Mouse (Mus musculus) 416B (cell line): ENCODE data around the gene Pak2.
A peak's percentile ranks its signal among the peaks of the same experiment; 100 is the strongest.
"Not testable (repeated sequence)": the region's sequence is repeated elsewhere in the genome, so short reads cannot be mapped to it uniquely, and the experiment has no call there.

ENCODE experiments used
- DNase-seq: peaks from one replicate; pipeline ENCODE4 v3.0.0; 2011; ENCODE audit warnings: low read depth

The Pak2 gene

DNA sequence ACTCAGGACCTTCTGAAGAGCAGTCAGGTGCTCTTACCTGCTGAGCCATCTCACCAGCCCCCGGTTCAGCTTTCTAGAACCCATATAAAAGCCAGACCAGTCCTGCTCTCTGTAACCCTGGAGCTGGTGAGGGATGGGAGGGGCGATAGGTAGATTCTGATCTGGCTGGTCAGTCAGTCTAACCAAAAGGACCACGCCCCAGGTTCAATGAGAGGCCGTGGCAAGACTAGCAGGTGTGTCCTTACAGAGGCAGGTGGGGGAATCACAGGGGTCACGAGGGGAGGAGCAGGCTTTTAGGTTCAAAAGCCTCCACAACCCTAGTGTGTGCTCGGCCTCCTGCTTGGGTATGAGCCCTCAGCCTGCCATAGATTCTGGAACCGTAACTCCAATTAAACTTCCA is 12.3 kb upstream of the Pak2 start:
- DNase-seq: no peak

DNA sequence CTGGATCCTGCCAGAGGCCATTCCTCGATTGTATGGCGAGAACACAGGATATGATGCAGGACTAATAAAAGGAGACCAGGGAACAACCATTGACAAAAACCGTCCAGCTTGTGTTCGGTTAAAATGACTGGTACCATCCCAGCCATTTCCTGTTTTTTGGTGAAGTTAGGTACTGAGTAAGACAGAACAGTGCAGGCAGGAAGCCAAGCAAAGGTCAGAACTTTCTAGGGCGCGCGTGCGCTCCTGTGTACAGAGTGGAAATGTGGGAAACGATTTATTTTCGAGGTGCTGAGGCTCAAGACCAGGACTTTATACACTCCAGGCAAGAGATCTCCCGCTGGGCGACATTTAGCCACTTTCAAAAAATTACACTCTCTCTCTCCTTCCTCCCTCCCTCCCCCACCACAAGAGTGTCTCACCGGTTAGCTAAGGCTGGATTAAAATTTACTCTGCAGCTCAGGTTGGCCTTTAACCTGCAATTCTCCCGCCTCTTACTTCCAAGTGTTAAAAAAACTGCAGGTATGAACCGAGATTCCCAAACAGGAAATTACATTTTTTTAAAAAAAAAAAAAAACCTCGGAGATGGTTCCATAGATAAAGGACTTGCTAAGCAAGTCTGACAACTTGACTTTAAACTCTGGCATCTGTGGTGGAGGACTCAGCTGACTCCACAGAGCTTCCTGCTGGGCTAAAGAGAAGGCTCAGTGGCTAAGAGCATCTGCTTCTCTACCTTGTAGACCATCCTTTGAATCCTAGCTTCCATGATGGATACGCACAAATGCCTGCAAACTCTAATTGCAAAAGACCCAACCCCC is 8.7 kb upstream of the Pak2 start:
- DNase-seq: peak; percentile 86

DNA sequence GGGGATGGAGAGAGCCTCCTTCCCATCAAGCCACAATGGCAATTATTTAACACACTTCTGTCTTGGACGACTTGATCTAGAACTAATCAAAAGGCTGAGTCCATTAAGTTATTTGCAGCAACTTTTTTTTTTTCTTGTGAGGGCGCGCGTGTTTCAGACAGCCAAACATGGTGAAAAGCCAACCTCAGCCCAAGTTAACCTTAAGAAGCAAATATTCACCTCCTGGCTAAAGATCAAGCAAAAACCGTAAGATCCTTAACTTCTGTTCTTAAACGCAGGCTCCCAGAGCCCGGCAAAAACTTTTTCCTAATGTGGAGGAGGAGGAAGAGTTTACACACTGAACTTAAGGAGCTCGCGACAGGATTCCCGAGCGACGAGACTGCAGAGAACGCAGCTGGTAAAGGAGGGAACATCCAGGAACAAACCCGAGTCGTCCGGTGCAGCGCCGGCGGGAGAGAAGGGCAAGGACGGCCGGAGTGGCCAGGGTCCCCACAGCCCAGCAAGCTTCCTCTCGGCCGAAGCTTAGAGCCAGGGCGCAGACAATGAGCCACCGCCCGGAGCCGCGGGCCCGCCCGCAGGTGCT is 643 bp downstream of the Pak2 start:
- peak; percentile 69 for DNase-seq

DNA sequence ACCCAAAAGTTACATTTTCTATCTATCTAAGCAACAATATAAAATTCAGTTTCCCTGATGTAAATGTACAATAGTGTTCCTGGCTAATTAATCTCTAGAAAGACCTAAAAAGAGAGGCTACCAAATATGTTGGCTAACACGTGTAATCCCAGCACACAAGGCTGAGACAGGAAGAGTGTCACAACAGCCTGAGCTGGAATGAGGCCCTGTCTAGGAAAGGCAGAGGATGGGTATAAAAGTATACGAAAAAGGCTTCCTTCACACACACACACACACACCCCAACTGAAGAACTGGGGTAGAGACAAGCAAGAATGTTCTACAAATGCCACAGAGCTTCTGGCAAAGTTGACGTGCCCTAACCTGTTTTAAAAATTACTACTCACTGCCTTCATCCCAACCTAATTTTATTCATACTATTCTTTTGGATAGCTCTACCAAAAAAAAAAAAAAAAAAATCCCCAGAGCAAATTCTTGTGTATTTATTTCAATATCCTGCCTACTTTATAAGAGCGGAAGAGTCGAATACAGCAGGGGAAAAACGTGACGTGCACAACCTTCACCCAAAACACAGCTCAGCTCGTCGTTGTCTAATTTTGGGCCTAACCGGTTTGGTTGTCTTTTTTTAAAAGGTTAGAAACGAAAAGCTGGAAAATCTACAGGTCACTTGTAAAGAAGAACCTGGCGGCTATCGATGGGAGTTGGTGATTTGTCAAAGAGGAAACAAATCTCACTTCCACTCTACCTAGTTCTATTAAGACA is 1.3 kb downstream of the Pak2 start:
- DNase-seq: peak; percentile 45

DNA sequence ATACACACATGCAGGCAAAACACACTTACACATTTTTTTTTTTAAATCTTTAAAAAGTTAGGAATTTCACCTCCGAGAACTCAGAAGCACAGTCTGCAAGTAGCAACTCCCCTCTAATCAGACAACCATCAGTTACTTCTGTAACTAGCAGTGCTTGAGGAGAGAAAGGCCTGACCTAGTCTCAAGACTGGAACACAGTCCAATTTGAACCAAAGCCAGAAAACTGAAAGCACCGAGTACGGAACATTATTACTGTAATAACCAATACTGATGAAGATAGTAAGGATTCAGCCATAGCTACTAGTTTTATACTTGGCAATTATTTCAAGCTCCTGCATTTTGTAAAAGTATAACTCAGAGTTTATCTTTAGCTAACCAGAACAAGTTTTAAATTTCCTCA is 2.7 kb downstream of the Pak2 start:
- peak; percentile 21 for DNase-seq

DNA sequence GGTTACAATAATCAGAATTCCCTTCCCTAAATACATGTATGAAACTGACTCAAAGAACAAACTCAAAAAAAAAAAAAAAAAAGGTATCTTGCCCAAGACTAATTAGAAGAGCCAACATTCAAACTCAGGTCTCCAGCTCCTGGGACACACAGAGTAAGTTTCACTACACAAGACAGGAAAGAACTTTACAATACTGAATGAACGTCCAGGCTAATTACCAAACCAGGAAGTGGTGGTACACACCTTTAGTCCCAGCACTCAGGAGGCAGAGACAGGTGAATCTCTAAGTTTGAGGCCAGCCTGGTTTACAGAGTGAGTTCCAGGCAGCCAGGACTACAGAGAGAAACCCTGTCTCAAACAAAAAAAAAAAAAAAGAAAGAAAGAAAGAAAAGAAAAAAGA is 3.4 kb downstream of the Pak2 start:
- no peak for DNase-seq

DNA sequence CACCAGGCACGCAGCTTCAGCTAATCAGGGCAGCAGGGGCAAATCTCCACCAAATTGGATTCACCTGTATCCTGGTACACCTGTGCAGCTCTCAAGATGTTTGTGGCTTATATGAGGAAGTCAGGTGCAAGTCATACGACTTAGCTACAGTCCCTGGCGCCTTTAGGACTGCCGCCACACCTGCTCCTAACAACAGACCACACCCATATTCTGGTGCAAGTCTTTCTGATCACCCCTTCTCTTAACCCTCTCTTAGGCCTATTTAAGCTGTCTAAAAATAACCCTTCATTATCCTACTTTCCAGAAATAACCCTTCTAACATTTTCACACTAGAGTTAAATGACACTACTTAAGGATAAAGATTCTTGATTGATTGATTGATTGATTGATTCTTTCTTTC is 9.1 kb downstream of the Pak2 start:
- DNase-seq: not testable (repeated sequence)

DNA sequence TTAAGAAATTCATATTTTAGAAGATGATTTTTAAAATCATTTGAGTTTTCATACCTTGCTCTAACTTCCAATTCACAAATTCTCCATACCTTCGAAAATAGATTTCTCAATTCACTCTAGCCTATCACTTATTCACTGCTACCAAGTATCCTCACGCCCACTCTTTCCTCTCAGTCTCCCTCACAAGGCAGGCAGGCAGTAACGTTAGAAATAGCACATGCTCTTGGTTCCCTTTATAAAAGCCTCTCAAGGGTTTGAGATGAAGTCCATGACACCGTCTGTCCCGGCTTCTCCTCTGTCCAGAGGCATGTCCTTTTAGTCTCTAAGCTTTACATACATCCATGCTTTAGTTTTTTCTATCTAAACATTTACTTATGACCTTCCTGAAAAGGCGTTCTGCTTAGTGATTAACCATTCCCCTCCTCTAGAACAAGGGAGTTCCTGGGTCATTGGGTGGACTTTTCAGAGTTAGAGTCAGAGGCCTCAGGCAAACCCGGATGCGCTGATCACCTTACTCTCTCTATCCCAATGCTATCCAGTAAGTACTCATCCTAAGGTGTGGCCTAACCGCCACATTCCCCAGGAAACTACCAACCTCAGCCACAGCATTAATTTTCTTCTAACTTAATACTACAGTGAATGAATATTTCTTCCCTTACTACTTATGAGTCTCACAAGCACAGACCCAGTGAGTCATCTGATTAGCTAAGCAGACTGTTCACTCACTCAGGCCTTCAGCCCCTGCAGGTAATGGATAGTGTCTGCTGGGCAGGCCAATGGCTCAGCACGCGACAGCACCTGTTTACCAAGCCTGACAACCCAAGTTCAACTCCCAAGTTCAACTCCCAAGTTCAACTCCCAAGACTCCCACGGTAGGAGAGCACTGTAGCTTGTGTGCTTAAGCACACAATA is 10.5 kb downstream of the Pak2 start:
- peak; percentile 59 for DNase-seq

DNA sequence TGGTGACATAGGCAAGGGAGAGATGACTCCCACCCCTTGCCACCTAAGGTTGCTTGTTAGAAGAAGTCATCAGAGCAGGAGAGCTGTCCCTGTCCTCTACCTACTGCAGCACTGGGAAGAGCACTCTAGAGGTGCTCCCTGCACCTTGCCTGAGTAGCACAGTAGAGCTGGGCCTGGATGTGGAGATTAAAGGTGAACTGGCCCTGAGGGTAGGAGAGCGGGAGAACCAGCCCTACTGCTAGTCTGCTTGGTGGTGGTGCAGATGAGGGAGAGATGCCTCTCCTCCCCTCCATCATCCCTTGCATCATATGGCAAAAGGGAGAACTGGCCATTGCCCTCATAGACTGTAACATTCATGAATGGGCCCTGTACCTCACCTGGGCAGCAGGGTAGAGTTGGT is 12.2 kb downstream of the Pak2 start:
- no peak for DNase-seq

DNA sequence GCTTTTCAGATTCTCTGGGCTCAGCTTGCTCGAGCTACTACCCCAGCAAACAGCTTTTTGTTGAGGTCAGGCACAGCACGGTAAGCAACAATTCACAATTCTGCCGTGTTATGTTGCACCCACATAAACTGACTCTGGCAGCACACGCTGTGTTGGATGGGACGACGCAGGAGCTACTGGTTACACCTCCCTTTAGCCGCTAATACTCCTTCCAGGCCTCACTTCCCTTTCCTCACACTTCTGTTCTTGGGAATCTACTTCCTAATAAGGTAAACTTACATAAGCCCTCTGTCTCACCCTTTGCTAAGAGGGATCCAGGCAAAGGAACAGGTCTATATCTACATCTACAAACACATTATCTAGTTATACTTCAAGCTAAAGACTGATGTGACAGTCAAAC is 15.2 kb downstream of the Pak2 start:
- no peak for DNase-seq

DNA sequence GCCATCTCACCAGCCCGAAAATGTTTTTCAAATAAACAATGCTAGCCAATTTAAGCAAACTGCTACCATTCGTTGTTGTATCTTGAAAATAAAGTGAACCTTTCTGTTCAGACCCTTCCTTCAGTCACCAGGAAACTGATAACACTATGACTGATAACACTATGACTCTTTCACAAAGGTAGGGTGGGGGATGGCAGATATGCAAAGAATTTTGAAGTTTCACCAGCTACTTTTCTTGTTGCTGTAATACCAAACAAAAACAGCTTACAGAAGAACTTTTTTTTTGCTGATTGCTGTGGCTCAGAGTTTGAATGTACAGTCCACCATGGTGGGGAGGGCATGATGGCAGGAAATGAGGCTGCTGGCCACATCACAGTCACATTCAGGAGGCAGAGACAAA is 16.9 kb downstream of the Pak2 start:
- no peak for DNase-seq

DNA sequence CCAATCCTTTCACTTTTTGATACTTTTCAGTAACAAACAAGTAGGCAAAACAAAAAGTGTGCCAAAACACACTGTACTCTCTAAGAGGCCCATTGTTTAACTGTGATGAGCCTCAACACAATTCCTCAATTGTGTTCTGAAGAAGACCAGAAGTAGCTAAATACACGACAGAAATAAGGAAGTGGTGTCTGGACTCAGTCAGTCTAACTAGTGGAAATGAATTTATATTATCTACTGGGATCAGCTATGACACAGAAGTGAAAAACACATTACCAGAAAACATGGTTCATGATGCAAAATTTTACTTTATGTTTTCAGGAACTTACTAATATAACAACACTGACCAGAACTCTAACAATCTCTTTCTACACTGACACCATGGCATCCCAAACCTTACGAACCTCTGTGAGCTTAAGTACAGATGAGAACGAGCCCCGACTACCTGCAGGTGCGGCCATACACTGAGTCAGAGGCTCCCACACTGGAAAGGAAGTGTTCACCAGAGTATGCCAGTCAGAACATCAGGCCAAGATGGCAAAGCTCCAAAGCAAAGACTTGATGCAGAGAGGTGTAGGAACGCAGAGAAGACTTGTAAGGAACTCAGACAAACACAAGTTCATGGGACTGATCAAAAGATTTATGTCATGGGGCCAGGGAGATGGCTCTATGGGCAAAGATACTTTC is 19.2 kb downstream of the Pak2 start:
- peak; percentile 80 for DNase-seq

DNA sequence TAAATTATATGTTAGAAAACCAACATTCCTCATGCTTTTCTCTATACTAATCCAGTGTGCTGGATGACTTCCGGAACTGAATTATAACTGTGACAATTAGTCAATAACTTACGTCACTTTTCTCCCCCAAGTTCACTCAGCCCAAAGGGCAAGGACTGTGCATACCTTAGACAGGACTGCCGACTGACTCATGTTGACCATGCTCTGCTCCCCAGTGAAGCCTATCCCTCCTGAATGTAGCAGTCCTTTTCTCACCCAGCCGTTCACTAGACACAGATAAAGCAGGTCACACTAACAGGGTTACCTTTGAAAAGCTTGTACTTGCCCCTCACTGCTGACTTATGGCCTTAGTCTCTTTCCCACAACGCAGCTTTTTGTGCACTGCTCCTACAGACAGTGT is 20.3 kb downstream of the Pak2 start:
- no peak for DNase-seq

DNA sequence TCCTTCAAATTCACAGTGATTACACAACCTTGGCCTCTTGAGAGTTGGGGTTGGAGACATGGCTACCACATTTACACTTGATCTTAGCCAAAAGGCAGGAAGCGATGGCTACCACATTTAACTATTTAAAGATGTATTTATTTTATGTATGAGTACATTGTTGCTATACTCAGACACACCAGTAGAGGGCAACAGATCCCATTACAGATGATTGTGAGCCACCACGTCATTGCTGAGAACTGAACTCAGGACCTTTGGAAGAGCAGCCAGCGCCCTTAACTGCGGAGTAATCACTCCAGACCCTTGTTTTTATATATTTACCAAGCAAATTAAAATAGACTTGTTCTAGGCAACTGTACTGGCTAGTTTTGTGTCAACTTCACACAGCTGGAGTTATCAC is 36.8 kb downstream of the Pak2 start:
- DNase-seq: peak; percentile 44

DNA sequence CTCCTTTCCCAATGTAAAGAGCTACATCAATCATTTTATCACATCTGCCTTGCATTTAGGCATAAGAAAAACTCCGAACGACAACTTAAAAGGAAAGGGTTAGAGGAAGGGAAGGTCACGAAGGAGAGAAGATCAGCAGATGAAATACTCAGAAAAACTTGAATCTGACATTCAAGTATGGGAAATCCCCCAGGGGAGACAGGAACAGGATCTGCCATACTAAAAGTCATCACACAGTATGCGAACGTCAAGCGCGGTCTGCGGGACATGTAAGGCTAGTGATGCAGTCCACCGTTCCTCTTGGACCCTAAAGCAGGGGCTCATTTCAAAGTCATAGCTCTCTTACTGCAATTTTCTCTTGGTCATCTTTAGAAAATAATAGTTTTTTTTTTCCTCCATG is 59.5 kb downstream of the Pak2 start:
- no peak for DNase-seq

DNA sequence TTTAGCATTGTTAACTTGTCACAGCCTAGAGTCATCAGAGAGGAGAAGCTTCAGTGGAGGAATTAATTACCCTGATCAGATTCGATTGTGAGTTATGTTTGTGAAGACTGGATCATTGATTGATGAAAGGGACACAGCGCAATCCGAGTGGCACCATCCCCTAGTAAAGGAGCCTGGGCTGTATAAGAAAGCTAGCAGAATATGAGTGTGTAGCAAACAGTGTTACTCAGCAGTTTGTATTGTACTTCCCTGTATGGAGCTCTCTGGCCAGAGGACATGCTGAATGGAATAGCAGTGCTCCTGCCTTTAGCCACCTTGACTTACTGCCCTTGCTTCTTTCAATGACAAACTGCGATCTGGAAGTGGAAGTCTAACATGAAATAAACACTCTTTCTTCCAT is 68.8 kb downstream of the Pak2 start:
- no peak for DNase-seq

DNA sequence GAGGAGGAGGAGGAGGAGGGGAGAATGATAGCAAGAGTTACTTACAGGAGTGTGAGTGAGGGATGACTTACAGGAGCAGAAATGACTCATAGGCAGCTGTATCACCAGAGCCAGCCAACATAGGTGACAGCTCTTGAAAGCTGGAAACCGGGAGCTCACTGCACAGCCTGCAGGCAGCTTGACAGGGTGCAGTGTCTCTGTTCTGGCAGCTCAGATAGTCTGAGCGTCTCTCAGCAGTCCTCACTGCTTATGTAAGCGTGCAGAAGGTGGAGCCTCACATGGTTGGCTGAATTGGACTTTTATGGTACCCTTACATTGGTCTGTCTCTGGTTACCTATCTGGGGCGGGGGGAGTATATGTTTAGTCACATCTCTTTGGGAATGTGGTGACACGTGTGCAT is 69.2 kb downstream of the Pak2 start:
- peak; percentile 78 for DNase-seq

DNA sequence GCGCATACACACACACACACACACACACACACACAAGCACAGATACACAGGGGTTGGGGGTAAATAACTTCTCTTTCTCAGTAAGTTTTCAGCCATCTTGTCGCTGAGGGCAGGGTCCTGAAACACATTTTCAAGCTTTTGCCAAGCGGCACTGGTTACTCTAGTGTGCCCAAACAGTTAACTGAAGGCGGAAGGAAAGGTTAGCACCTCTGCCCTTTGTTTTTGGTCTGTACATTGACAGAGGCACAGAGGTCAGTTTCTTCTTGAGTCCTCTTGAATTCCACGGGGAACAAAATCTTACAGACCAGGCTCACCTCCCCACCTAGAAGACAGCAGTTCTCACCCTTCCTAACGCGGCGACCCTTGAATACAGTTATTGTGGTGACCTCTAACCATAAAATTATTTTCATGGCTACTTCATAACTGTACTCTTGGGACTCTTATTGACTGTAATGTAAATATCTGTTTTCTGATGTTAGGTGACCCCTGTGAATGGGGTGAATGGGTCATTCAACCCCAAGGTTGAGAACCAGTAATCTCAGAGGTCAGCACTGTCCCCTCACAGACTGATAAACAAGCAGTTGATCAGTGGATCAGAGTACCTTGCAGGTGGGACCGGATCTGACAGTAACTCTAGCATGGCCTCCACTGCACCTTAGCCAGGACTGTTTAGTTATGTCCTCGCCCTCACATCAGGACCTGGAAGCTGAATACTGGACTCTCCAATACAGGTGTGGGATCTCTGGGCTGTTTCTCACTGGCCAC is 70.4 kb downstream of the Pak2 start:
- no peak for DNase-seq

DNA sequence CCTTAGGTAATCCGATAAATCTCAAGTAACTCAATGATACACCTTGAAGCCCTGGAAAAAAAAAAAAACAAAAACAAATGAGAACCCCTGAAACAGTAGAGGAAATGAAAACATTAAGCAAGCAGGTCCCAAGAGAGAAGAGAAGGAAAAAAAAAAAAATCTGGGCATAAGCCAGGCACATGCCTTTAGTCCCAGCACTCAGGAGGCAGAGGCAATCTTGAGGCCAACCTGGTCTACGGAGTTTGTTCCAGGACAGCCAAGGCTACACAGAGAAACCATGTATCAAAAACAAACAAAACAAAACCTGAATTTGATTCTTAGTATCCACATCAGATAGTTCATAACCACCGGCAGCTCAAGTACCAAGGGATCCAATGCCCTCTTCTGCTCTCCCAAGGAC is 74.4 kb downstream of the Pak2 start:
- DNase-seq: no peak

DNA sequence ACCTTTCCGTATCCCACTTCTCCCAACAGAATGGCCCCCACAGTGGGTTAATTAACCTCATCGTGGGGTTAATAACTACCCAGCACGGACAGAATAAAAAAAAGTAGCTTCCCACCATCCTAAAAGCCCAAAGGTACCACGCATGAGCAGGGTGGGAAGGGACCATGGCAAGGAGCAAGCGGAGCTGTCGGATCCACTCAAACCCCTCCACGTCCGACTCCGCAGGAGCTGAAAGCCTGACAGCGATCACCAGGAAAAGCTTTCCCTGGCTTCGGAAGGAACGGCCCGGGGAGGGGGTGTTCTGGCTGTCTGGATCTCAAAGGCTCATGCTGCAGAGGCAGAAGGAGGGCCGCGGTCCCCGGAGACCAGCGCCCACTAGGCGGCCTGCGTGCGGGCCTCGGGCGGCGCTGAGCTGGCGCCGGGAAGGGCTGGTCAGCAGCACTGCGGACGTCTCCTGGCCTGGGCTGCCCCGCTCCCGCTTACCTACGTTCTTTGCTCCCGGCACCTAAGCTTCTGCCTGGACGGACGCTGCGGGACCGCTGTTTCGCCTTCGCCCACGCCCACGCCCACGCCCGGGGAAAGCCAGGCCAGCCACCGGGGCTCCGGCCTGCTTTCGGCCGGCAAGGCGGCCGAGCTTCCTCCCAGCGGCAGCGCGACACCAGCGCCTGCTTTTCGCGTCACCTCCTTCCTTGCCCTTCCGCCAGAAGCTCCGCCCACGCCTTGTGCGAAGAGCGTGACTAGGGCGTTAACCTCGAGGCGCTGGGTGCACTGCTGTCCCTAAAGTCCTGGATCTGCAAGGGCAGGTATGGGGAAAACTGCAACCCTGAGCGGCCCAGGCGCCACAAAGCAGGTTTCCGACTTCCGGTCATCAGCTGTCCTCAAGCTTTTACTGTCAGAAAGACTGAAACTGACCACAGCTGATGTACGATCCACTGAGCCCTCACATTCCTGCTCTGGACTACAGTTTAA is 76.3 kb downstream of the Pak2 start, which contains the start of gene Senp5:
TSS of gene Senp5 (minus strand) at position 779 of the 969 bp plus-strand sequence.
- peak; percentile 93 for DNase-seq
